Mouse (Mus musculus) CH12F3 (cell line): ENCODE data around the gene Atf6b.

Source experiments
- in situ Hi-C: fragments of 300-500 bp; cut with MboI; formaldehyde crosslinking; loops from 2 replicates; pipeline ENCODE4 v1.14.3; 2020; ENCODE audit warnings: low sequenced_read_pairs

Gene Atf6b

DNA sequence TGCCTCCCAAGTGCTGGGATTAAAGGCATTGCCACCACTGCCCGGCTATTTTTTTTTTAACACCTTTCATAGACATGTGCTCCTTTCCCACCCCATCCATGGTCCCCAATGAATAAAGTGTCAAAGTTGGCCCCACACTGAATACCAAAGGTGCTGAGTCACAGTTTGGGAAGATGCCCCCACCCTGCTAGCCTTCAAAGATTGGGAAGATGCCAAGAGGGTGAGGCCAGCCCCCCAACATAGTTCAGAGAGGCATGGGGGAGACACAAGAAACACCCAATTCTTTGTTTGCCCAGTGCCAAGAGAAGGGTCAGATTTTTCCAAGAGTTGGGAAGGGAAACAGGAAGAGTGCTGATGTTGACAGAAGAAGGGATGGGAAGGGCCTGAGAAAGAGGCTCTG, 15.5 kb downstream of the Atf6b start:
- in situ Hi-C loops, result no loop called here

DNA sequence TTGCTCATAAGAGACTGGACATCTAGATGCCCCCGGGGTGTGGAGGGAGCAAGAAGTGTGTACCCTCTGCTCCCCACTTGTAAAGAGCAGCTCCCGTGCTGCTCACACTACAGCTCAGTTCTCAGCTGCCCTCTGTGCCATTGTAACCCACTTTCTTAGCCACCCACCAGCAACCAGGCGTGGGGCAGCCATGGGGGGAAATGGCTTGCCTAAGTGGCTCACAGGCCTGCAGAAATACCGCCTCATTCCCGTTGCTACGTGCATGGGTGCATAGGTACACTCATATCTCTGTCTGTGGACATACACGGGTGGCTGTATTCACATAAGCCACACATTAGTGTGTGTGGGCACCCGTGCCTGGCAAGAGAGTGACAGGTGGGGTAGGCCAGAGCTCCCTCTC, 16.0 kb downstream of the Atf6b start:
- in situ Hi-C loops, result no loop called here

DNA sequence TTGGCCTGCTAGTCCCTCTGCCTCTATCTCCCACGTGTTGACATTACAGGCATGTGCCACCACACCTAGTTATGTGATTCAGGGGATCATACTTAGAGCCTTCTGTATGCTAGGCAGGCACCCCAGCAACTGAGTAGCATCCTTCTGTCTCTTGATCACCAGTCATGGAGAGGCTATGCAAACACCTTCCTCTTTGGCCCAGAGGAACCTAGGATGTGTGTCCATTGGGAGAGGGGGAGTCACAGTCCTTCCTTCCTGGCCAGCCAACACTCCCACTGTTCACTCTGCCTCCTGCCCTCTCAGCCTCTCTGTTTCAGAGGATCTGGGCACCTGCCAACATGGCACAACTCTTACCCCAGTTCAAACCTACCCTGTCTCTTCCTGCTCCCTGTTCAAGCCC, 16.6 kb downstream of the Atf6b start:
- in situ Hi-C loops, result no loop called here

DNA sequence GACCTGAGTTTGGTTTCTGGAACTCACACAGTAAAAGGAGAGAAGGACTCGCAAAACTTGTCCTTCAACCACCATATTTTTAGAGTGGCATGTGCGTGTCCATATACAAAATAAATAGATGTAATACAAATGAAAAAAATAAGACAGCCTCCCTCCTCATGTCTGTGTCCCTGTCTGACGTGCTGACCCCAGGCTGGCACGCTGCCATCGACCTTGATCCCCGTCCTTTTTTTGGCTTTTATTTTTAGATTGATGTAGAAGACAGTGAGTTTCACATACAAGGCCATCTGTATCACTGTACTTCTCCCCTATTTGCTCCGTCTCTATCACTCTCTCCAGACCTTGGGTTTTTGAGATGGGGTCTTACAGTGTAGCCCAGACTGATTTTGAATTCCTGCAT, 17.5 kb downstream of the Atf6b start:
- in situ Hi-C loops, result no loop called here

DNA sequence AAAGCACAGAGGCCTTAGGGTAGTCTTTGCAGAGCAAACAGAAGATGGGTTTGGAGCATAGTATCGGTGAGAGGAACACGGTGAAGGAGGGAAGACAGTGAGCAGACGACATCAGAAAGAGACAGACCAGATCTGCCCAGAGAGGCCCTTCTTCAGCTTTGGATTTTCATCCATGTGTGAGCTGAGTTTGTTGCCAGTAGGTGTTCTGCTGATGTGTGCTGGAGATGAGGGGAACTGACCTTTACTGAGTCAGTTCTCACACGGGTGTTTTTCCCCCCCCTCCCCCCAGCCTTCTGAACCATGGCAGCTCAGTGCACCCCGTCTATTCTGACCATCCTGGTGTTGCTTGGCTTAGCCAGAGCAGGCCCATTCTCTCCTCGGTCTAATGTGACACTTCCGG, 23.3 kb downstream of the Atf6b start, which contains the start of gene Tnxb:
Tnxb (plus strand) TSS at position 301 of the 400 bp plus-strand sequence.
- in situ Hi-C loops, result no loop called here

DNA sequence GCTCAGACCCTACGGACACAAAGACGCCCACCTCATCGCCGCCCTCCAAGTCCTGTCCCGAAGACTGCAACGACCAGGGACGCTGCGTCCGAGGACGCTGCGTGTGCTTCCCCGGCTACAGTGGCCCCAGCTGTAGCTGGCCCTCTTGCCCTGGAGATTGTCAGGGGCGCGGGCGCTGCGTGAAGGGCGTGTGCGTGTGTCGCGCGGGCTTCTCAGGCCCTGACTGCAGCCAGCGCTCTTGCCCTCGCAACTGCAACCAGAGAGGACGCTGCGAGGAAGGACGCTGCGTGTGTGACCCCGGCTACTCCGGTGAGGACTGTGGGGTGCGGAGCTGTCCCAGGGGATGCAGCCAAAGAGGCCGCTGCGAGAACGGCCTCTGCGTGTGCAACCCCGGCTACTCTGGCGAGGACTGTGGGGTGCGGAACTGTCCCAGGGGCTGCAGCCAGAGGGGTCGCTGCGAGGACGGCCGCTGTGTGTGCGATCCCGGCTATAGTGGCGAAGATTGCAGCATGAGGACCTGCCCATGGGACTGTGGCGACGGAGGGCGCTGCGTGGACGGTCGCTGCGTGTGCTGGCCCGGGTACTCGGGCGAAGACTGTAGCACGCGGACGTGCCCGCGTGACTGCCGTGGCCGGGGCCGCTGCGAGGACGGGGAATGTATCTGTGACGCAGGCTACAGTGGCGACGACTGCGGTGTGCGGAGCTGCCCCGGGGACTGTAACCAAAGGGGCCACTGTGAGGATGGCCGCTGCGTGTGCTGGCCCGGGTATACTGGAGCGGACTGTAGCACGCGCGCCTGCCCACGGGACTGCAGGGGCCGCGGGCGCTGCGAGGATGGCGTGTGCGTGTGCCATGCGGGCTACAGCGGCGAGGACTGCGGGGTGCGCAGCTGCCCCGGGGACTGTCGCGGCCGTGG, 24.5 kb downstream of the Atf6b start:
- in situ Hi-C loops, result no loop called here

DNA sequence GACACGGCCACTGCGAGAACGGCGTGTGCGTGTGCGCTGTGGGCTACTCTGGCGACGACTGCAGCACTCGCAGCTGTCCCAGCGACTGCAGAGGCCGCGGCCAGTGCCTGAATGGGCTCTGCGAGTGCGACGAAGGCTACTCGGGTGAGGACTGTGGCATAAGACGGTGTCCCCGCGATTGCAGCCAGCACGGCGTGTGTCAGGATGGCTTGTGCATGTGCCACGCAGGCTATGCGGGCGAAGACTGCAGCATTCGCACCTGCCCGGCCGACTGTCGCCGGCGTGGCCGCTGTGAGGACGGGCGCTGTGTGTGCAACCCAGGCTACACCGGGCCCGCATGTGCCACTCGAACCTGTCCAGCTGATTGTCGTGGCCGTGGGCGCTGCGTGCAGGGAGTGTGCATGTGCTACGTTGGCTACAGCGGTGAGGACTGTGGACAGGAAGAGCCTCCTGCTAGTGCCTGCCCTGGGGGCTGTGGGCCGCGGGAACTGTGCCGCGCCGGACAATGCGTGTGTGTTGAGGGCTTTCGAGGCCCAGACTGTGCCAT, 25.4 kb downstream of the Atf6b start:
- in situ Hi-C loops, result no loop called here

DNA sequence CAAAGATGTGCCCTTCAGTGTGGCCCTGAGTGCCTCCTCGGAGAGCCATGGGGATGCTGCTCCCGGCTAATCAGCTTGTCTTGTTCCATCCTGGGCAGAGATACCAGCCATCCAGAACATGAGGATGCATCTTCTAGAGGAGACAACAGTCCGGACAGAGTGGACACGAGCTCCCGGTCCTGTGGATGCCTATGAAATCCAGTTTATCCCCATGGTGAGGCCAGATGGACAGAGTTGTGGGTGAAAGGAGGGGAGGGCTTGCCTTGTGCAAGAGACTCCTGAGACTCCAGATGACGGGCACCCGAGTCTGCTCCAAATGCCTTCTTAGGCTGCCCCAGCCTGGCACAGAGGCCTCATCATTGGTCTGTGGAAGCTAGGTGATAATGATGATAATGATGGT, 26.2 kb downstream of the Atf6b start:
- in situ Hi-C loops, result no loop called here

DNA sequence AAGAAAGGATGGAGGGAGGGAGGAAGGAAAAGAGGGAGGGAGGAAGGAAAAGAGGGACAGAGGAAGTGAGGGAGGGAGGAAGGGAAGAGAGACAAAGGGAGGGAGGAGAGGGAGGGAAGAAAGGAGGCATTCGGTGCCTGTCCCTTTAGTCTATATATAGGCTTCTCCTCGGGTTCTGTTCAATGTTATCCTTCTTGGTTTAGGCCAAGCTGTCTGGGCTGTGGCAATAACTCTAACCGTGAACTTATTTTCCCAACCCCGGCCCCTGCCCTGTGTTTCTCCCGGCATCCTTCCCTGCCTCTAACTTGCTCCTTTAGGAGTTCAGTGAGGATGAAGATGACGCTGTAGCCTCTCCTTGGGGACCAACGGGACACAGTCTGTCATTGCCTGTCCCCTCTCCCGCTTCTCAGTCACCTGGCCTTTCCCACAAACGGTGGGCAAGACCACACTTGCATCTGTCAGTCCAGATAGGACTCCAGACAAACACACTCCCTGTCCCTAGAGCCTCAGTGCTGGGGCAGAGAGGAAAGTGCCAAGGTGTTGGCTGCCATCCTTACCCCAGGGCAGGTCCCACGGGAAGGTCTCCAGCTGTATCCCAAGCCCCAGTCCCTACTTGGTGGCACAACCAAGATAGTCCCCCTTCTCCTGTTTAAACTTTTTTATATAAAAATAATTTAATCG, 27.7 kb downstream of the Atf6b start:
- in situ Hi-C loops, result no loop called here

DNA sequence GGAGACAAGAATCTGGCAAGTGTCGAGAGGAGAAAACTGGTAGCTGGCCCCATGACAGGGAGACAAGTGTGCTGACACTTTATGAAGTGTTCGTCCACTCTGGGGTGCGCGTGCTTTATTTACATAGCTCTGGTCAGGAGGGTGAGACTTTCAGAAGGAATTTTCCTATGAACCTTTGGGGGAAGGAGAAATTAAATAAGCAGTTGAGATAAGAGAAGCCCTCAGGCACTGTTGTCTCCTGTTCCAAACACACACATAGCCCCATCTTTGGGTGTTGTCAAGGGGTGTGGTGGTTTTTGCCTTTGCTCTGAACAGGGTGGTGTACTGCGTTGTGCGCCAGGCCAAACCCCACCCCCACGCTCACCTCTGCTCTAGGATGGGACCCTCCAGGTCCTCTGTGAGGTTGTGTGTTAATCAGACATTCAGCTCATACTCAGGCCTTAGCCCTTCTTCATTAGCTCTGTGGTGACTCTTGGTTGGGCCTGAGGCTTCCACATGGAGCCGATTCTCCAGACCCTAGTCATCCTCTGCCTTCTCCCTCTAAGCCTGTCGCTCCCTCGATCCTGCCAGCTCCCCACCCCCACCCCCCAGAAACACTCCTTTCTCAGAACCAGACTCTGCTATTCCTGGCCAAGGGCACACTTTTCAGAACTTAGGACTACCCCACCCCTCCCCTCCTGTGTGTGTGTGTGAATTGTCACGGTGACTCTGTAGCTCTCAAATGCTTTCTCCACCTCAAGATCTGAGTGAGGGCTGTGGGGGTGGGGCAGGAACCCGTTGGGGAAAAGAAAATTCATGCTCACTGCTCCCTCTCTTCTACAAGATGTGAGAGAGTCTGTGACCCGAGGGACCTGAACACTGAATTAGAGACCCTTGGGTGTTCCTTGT, 28.5 kb downstream of the Atf6b start:
- in situ Hi-C loops, result no loop called here

DNA sequence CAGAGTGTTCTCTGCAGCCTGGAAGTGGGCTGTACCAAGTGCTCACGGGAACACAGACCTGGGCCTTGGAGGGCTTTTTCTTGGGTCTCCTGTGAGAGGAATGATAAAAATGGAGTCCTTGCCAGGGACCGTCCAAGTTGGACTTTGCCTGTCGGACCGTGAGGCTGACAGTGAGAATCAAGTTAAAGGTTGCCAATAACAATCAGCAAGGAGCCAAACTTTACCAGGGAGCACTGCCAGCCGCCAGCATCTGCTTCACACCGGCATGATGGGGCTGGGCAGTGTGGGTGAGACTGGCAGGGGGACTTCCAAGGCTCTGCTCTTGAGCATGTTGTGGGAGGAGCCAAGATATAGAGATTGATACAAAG, 29.1 kb downstream of the Atf6b start:
- in situ Hi-C loops, result no loop called here

DNA sequence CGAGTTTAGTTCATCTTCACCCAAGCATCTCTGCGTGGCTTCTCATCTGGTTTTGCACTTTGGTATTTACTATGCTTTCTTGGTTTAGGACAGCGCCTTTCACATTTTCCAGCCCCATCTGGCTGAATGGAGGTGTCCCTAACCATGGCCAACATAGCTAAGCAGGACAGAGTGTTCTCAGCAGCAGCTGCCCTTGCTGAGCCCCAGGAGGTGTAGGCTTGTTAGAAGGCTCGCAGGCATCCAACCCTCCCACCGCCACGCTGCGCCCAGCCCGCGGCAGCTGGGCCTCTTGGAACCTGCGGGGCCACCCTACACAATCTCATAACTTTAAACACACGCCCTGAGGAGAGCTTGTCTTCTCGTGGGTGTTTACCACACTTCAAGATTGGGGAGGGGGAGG, 29.7 kb downstream of the Atf6b start:
- in situ Hi-C loops, result no loop called here

DNA sequence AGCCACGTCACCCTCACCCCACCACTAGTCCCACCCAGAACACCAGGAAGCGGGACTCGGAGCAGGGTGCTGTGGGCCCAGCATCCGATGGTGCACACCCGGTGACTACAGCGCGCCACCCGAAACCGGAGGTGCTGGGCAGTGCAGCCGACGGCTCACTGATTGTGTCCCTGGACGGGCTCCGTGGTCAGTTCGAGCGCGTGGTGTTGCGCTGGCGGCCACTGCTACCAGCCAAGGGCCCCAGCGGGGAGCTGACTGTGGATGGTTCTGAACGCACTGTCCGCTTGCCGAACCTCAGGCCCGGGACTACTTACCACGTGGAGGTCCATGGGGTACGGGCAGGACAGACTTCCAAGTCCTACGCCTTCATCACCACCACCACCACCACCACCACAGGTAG, 33.2 kb downstream of the Atf6b start:
- in situ Hi-C loops, result no loop called here

DNA sequence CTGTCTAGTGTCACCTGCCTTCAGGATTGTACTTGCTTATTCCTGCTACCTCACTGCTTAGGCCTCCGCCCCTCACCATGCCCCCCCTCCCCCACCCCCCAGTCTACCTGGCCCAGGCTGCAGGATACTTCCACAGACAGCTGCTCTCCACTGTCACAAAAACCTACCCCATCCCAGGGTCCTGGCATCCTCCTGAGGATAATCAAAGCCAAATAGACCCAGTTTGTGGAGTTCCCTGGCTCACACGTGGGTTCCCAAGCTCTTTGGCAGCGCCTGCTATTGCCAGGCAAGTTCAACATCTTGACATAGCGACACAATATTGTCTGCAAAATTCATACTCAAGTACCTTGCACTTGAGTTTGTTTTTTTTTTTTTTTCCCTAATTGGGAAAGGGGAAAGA, 33.7 kb downstream of the Atf6b start:
- in situ Hi-C loops, result no loop called here

DNA sequence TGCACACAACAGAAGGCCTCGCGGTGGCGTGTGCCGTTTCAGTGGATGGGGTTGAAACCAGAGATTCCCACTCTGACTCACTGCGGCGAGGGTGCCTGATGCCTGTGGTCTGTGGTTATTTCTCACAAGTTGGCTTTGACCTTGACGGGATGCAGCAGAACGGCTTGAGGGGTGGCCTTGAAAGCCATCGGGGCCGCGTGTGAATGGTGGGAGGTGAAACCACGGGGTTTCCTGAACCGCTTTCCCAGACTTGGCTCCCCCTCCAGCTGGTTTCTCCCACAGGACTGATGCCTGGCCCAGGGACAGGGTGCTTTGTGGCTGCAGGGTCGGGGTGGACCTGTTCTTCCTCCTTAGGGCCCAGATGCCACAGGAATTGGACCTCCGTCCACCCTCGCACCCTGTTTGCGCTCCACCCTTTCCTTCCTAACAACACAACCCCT, 34.2 kb downstream of the Atf6b start:
- in situ Hi-C loops, result no loop called here

DNA sequence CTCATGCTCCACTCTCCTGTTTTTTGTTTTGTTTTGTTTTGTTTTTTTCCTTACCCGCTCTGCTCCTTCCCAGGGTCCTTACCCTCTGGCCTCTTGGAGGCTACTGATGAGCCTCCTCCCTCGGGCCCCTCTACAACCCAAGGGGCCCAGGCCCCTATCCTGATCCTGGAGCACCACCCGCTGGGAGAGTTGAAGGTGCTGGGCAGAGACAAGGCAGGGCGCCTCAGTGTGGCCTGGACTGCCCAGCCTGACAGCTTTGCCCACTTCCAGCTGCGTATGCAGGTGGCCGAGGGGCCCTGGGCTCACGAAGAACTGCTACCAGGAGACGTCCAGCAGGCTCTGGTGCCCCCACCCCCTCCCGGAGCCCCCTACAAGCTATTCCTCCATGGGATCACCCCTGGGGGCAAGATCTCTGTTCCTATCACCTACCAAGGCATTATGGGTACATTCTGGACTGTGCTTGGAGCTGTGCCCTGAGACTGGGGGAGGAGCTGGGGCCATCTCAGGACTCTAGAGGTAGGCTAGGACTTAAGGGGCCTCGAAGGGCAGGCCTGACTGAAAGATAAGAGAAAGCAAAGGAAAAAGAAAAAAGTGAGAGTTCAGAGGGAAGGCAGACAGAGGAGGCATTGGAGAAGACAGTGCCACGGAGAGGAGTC, 35.1 kb downstream of the Atf6b start:
- in situ Hi-C loops, result no loop called here

DNA sequence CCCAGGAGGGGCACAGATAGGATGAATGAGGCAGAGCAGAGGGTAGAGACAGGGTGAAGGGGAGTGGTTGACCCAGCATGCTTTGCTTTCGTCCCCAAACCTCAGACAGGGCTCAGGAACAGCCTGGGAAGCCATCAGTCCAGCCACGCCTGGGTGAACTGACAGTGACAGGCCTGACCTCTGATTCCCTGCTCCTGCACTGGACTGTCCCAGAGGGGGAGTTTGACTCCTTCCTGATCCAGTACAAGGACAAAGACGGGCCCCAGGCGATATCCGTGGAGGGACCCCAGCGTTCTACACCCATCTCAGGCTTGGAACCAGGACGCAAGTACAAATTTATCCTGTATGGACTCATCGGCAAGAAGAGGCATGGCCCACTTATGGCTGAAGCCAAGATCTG, 36.2 kb downstream of the Atf6b start:
- in situ Hi-C loops, result no loop called here

DNA sequence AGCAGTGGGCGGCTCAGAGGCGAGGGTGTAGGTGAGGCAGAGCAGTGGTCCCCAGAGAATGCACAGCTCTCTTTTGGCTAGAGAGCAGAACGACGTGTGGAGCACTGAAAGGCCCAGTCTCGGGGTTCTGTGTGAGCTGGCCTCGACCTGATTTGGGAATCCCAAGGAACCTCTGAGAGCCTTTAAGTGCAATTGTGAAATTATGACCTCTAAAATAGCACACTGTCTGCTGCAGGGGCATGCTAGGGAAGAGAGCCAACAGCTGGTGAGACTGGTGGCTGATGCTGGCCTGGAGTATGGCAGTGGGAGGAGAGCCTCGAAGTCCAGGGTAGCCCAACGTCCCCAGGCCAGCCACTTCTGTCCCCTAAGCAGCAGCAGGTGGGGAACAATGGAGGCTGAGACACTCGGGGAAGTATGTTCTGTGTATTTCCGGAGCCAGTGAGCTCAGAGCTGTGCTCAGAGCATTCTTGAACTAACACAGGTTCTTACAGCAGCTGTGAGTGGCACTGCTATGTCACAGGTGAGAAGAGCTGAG, 36.8 kb downstream of the Atf6b start:
- in situ Hi-C loops, result no loop called here

DNA sequence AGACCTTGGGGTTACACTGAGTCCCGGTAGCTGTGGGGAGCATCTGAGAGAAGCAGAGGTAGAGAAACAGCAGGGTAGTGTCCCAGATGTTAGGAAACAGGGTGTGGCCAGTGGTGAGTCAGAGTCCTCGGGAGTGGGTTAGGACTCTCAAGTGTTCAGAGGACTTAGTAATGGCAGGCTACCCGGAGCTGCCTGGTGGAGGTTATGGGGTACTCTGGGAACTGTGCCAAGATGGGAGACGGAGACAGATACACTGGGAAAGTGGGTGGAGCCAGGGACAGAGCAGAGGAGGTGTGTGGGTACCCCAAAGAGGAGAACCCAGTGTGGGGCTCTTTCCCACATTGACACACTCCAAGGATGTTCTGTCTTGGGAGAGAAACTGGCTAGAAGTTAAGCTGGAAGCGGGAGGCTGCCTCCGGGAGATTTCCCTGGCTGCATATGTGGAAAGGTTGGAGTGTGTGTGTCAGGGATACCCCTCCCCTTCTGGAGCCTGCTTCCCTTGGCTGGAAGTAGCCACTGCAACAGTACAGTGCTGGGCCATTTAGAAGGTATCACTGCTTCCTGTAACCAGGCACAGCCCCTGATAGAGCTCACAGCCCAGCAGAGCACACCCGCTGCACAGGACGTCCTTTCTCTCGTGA, 37.4 kb downstream of the Atf6b start:
- in situ Hi-C loops, result no loop called here
